Mouse (Mus musculus) mouse embryonic stem cell (cell line): ENCODE measurements at regions not wholly inside any gene's neighbourhood (a gene's known extent, or its start where the extent isn't known, plus 50 kb on each side); places are given as distances from the start of the nearest gene placed in this dataset.

Experiments
- in situ Hi-C, 2 experiments: fragments of 300-500 bp; cut with MboI; formaldehyde crosslinking; loops; 1 replicate in 1 of 2; 3 replicates in 1 of 2; pipeline ENCODE4 v1.14.3; 2019 to 2020; ENCODE audit warnings: low sequenced_read_pairs in 2 of 2, low pct_unique_long_range_greater_than_20kb in 1 of 2, mixed read lengths in 1 of 2; ENCODE audit not compliant: unreplicated experiment in 1 of 2

- in situ Hi-C loops, result no loop called here
Observed at GRCm38 (mm10) chr5:133479205-133479604, 620.3 kb upstream of the Castor2 start.

DNA sequence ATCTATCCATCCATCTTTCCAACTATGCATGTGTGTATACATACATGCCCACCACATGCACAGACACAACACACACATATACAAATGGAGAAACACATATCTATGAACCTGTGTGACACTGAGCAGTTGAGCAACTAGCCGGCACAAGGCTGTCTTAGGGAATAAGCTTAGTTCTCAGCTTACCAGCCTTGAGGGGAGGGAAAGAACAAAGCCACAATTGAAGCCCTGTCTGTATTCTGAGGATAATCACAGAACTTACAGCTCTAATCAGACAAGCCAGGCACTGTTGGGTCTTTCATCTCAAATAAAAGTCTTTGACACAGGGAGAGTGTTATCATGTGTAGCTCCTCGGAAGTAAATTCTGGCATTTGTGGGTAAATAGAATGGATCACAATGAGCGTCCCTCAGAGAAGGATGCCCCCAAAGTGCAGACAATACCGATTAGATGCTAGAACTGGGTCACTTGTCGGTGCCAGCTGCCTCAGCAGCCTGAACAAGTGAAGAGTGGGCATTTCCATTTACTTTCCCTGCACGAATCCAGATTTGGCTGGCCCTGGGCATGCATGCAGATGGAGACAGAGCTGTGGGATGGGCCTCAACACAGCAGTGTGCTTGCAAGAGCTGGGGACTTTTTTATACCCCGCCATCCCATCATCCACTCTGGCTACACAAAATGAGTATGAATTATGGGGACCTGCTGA is 646.0 kb upstream of the Castor2 start:
- in situ Hi-C loops, result no loop called here

GRCm38 (mm10) chr5:133449926-133450325 is 649.6 kb upstream of the Castor2 start:
- in situ Hi-C loops, result no loop called here

GRCm38 (mm10) chr5:133400826-133401225 is 698.7 kb upstream of the Castor2 start:
- in situ Hi-C loops, result no loop called here

GRCm38 (mm10) chr5:133389896-133390295 is 709.6 kb upstream of the Castor2 start:
- in situ Hi-C loops, result no loop called here

DNA sequence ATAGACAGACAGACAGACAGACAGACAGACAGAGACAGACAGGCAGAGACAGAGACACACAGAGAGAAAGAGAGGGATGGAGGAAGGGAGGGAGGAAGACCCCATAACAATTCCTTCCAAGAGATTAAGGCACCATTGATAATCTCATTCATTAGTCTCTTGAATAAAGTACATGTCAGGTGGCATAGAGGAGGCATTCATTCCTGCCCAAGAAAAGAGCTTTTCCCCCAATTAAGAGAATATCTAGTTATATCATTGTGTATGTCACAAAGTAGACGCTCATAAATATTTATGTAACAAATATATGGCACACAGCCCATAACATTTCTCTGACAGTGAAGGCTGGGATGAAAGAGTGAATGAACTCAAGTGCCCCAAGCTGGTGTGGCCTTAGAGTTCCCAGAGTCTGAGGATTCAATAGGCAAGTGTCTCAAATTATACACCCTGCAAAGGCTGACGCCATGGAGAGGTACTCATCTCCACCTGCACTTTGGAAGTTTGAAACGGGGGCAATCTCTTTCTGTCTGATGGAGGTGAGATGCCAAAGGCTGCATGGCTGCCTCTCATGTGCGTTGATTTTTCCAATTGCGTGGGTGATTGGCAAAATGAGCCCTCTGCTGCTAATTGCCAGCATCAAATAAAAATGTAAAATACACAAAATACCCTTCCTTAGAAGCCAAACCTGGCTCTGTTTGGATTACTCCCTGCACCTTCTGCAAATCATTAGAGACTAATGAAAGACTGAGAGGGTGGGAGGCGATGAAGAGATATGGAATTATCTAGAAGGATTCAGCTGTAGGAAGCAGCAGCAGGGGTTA is 710.3 kb upstream of the Castor2 start:
- in situ Hi-C loops, result no loop called here

- in situ Hi-C loops, result no loop called here
Observed at GRCm38 (mm10) chr5:133385374-133386349, 713.8 kb upstream of the Castor2 start.

DNA sequence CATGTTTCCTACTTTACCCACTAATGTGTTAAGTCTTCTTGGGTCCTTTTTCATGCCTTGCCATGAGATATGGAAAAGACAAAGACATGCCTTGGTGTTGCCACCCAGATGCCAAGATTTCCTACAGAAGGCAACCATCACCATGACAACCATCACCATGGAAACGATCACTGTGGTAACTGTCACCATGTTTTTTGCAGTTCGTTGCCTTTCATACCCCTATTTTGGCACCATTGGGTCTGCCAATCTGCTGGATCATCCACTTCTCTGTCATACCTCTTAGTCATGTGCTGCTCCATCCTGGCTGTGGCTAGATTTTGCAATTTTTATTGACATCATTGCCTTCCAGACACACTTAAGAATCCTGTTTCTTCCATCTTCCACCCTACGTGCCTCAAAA is 733.7 kb upstream of the Castor2 start:
- in situ Hi-C loops, result no loop called here

DNA sequence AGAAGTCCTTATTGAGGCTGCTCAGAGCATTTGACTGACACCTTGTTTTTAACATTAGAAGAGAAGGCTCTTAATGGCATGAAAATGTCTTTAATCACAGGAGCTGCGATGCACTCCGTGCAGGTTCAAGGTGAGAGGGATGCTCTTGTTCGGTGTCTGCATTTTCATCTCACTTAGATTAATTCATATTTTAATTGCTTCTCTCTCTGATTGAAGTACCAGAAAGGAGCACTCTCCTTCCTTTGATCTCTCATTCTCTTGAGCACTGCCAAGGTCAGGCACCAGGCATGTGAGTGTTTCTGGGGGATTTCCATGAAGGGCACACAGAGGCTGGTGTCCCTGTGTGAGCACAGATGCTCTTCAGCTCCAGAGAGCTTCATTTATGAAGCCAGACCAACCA is 752.0 kb upstream of the Castor2 start:
- in situ Hi-C loops, result no loop called here

DNA sequence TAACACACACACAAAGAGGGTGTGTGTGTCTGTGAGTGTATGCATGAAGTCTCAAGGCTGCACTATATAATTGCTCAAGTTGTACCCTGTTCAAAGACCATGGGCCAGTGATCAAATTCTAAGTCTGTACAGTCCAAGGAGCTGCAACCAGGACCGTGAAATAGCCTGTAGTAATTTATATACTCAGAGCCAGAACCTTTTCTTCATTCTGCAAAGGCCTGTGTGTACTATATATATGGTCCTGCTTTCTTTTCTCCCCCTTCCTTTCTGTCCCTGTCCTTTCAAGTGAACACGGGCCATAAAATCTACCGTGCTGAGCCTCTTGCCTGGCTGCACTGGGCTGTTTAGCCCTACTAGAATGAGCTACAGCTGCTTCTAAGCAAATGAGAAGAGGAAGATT is 757.5 kb upstream of the Castor2 start:
- in situ Hi-C loops, result no loop called here

DNA sequence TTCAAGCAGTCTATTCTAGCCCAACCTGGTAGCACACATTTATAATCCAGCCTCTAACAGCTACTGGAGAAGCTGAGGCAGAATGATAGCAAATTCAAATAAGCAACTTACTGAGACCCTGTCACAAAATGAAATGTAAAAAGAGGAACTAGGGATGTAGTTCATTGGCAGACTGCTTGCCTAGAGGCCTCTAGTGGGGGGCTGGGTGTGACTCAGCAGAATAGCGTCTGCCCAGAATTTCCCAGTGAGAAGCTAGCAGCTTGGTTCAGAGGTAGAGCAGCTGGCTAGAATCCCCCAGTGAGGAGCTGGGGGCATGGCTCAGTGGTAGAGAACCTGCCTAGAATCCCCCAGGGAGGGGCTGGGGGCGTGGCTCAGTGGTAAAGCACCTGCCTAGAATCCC is 777.5 kb upstream of the Auts2 start:
- in situ Hi-C loops, result no loop called here

GRCm38 (mm10) chr5:133320206-133320605 is 777.1 kb upstream of the Auts2 start:
- in situ Hi-C loops, result no loop called here

- in situ Hi-C loops, result no loop called here
Observed at GRCm38 (mm10) chr5:133314031-133314430, 770.9 kb upstream of the Auts2 start.

- in situ Hi-C loops, result no loop called here
Observed at GRCm38 (mm10) chr5:133310979-133311890, 768.1 kb upstream of the Auts2 start.

GRCm38 (mm10) chr5:133267887-133268286 is 724.7 kb upstream of the Auts2 start:
- in situ Hi-C loops, result no loop called here

GRCm38 (mm10) chr5:133267356-133267755 is 724.2 kb upstream of the Auts2 start:
- in situ Hi-C loops, result no loop called here

DNA sequence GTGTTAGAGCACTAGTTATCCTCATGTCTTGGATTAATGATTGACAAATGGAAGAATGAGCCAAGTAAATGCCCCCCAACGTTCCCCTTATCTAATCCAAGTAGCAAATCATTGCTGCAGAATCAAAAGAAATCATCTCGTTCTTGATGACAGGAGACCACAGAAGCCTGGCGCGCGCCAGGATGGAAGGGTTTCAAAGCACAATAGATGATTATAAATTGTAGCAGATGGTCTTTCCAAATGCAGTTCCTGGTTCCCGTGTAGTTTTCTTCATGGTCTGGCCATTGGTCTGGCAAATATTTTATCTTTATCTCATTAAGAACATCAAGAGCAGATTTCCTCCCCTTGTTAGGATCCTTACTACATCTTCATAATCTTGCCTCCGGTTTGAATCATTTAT is 721.8 kb upstream of the Auts2 start:
- in situ Hi-C loops, result no loop called here

DNA sequence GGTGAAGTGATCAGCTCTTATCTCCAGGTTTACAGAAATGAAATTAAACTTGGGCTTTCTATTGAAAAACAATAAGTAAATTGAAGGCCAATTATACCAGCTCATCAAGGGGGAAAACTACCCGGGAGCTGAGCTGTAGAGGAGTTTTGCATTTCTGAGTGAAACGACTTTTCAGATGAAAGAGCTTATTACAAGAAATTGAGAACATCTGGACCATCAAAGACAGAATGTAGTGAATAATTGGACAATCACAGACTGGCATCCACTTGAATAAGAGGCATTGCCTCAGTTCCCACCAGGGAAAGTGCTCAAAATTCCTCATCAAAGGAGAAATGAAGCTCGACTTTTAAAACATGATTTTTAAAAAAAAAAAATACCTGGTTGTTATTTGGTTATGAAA is 675.7 kb upstream of the Auts2 start:
- in situ Hi-C loops, result no loop called here
